Mouse (Mus musculus): Measurements from ENCODE around the gene Zbtb16. TPM values are rescaled to one million over a fixed set of nuclear protein-coding genes. Genes with fewer than 3 reads are reported as not detected.

Gene Zbtb16
- polyA plus RNA-seq, 1 experiment from 2014 or later, result 5.3 TPM

GRCm38 (mm10) chr9:48648285-48649097, 187.5 kb downstream of the Zbtb16 start:
- Histone ChIP-seq H3K36me3 (replicated peaks; ENCODE audit: control insufficient read depth, insufficient read depth) (no peaks in the 10 kb centered on the region), H3K4me3 (replicated peaks; ENCODE audit: low read length) (no peak overlapping the region), H3K9ac (no peak overlapping the region), H3K27ac (no peak overlapping the region), H3K9me3 (ENCODE audit: control insufficient read depth, low read length) (peaks cover 5% of the 10 kb centered on the region; the same call in 1 of the 2 replicates), H3K4me2 (replicated peaks) (no peak overlapping the region), H3K27me3 (ENCODE audit: control insufficient read depth, insufficient read depth, low read length) (no peaks in the 10 kb centered on the region), H3K4me1 (replicated peaks; ENCODE audit: control insufficient read depth, insufficient read depth, low read length) (peaks cover 23% of the 10 kb centered on the region)
- no peak for DNase-seq (ENCODE audit: low spot score)
- peak; percentile 25; the same call in 1 of the 2 replicates for ATAC-seq (ENCODE audit: low FRiP score)
- 22% methylated on average over 12 of the region's 12 CpGs for WGBS

GRCm38 (mm10) chr9:48647648-48648284, 188.3 kb downstream of the Zbtb16 start:
- Histone ChIP-seq H3K9me3 (ENCODE audit: control insufficient read depth, low read length) (peaks cover 5% of the 10 kb centered on the region; the same call in 1 of the 2 replicates), H3K36me3 (replicated peaks; ENCODE audit: control insufficient read depth, insufficient read depth) (no peaks in the 10 kb centered on the region), H3K4me2 (replicated peaks) (no peak overlapping the region), H3K27me3 (ENCODE audit: control insufficient read depth, insufficient read depth, low read length) (no peaks in the 10 kb centered on the region), H3K4me1 (replicated peaks; ENCODE audit: control insufficient read depth, insufficient read depth, low read length) (peaks cover 23% of the 10 kb centered on the region), H3K4me3 (replicated peaks; ENCODE audit: low read length) (no peak overlapping the region), H3K9ac (no peak overlapping the region), H3K27ac (no peak overlapping the region)
- no peak for ATAC-seq (ENCODE audit: low FRiP score)
- DNase-seq (ENCODE audit: low spot score), result no peak
- 19% methylated on average over 10 of the region's 10 CpGs for WGBS

DNA sequence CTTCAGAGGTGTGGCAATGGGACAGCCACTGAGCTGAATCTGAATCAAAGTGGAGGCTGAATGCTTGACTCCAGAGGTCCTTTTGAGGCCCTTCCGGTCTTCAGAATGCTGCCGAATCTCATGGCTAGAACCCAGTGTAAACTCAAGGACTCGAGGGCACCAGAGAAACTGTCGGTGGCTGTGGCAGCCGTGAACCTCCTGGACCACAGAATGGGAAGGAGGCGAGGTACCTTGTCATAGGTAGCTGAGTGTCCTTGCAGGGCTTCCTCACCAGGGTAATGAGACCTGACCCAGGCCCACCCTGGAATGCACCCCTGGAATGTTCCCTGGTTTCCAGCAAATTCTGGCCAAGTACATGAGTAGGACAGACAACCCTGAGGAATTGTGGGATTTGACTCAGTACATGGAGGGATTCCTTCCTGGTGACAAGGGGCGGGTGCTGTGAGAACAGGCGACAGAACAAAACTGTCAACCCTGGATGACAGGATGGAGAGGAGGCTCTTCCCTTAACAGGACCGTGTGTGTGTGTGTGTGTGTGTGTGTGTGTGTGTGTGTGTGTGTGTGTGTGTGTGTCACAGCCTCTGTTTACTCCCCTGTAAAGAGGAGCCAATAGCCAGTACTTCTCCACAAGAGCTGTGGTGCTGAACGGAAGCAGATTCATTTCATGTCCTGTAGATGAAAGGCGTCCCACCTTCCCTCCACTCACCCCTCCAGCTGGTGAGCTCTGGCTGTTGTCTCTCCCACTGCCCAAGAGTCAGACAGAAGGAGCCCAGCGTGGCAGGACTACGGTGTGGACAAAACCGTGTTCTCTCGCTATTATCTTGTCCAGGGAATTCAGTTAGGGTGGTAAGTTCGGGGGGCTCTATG, 189.0 kb downstream of the Zbtb16 start:
- Histone ChIP-seq H3K4me2 (replicated peaks) (no peak overlapping the region), H3K9ac (no peak overlapping the region), H3K4me3 (replicated peaks; ENCODE audit: low read length) (no peak overlapping the region), H3K27ac (no peak overlapping the region), H3K4me1 (replicated peaks; ENCODE audit: control insufficient read depth, insufficient read depth, low read length) (peaks cover 23% of the 10 kb centered on the region), H3K36me3 (replicated peaks; ENCODE audit: control insufficient read depth, insufficient read depth) (no peaks in the 10 kb centered on the region), H3K27me3 (ENCODE audit: control insufficient read depth, insufficient read depth, low read length) (no peaks in the 10 kb centered on the region), H3K9me3 (ENCODE audit: control insufficient read depth, low read length) (peaks cover 5% of the 10 kb centered on the region; the same call in 1 of the 2 replicates)
- ATAC-seq (ENCODE audit: low FRiP score) (no peak), DNase-seq (ENCODE audit: low spot score) (no peak)
- WGBS, result 47% methylated on average over 16 of the region's 16 CpGs

DNA sequence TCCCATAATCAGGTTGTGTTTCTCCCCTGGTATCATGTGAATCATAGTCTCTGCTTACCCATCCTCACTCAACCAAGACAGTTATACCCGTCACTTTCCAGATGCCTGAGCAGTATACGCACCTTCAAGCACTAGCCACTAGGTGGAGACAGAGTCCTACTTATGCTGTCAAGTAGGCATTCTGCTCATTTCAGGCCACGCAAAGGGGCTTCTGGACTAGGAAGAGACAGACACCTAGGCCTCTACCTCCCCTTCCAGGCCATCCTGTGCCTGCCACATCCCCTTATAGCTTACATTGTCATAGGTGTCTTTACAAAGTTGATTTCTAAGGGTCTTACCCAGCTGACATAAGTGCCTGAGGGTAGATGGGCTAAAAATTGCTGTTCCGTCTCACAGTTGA, 189.8 kb downstream of the Zbtb16 start:
- no peak overlapping the region for H3K9ac ChIP-seq
- DNase-seq (ENCODE audit: low spot score) (peak; percentile 94), ATAC-seq (ENCODE audit: low FRiP score) (no peak)
- no peaks in the 10 kb centered on the region for H3K36me3 ChIP-seq (replicated peaks; ENCODE audit: control insufficient read depth, insufficient read depth)
- H3K4me1 ChIP-seq (replicated peaks; ENCODE audit: control insufficient read depth, insufficient read depth, low read length), result peaks cover 23% of the 10 kb centered on the region
- WGBS, result 22% methylated on average over 4 of the region's 4 CpGs
- H3K27ac ChIP-seq, result no peak overlapping the region
- H3K4me2 ChIP-seq (replicated peaks), result no peak overlapping the region
- no peaks in the 10 kb centered on the region for H3K27me3 ChIP-seq (ENCODE audit: control insufficient read depth, insufficient read depth, low read length)
- H3K9me3 ChIP-seq (ENCODE audit: control insufficient read depth, low read length), result peaks cover 5% of the 10 kb centered on the region; the same call in 1 of the 2 replicates
- H3K4me3 ChIP-seq (replicated peaks; ENCODE audit: low read length), result no peak overlapping the region

GRCm38 (mm10) chr9:48645648-48646126, 190.3 kb downstream of the Zbtb16 start:
- no peaks in the 10 kb centered on the region for H3K27me3 ChIP-seq (ENCODE audit: control insufficient read depth, insufficient read depth, low read length)
- peaks cover 5% of the 10 kb centered on the region; the same call in 1 of the 2 replicates for H3K9me3 ChIP-seq (ENCODE audit: control insufficient read depth, low read length)
- no peak overlapping the region for H3K27ac ChIP-seq
- H3K4me3 ChIP-seq (replicated peaks; ENCODE audit: low read length), result no peak overlapping the region
- no peak for ATAC-seq (ENCODE audit: low FRiP score)
- H3K36me3 ChIP-seq (replicated peaks; ENCODE audit: control insufficient read depth, insufficient read depth), result no peaks in the 10 kb centered on the region
- peaks cover 23% of the 10 kb centered on the region for H3K4me1 ChIP-seq (replicated peaks; ENCODE audit: control insufficient read depth, insufficient read depth, low read length)
- no peak overlapping the region for H3K4me2 ChIP-seq (replicated peaks)
- WGBS, result 65% methylated on average over 4 of the region's 4 CpGs
- no peak for DNase-seq (ENCODE audit: low spot score)
- H3K9ac ChIP-seq, result no peak overlapping the region

GRCm38 (mm10) chr9:48644926-48645647, 190.9 kb downstream of the Zbtb16 start:
- Histone ChIP-seq H3K4me2 (replicated peaks) (no peak overlapping the region), H3K36me3 (replicated peaks; ENCODE audit: control insufficient read depth, insufficient read depth) (no peaks in the 10 kb centered on the region), H3K27ac (no peak overlapping the region), H3K9ac (no peak overlapping the region), H3K27me3 (ENCODE audit: control insufficient read depth, insufficient read depth, low read length) (no peaks in the 10 kb centered on the region), H3K9me3 (ENCODE audit: control insufficient read depth, low read length) (peaks cover 5% of the 10 kb centered on the region; the same call in 1 of the 2 replicates), H3K4me1 (replicated peaks; ENCODE audit: control insufficient read depth, insufficient read depth, low read length) (peaks cover 23% of the 10 kb centered on the region), H3K4me3 (replicated peaks; ENCODE audit: low read length) (no peak overlapping the region)
- WGBS, result 49% methylated on average over 13 of the region's 13 CpGs
- ATAC-seq (ENCODE audit: low FRiP score) (no peak), DNase-seq (ENCODE audit: low spot score) (peak; percentile 73)

DNA sequence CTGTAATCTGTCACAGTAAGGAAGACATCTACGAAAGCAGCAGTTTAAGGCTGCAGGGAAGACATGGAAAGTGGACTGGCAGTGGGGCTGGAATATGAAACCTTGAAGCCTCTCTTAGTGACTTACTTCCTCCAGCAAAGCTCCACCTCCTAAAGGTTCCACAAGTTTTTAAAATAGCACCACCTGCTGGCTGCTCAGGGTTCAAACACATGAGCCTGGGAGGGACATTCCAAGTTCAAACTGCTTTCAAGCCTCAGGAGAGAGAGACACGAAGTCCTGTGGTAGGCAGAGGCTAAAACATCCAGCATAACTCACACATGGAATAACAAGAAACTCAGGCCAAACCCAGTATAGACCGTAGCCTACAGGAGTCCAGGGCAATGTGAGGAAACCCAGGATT, 191.6 kb downstream of the Zbtb16 start:
- 86% methylated on average over 3 of the region's 3 CpGs for WGBS
- Histone ChIP-seq H3K27ac (no peak overlapping the region), H3K9ac (no peak overlapping the region), H3K4me2 (replicated peaks) (no peak overlapping the region), H3K36me3 (replicated peaks; ENCODE audit: control insufficient read depth, insufficient read depth) (no peaks in the 10 kb centered on the region), H3K27me3 (ENCODE audit: control insufficient read depth, insufficient read depth, low read length) (no peaks in the 10 kb centered on the region), H3K9me3 (ENCODE audit: control insufficient read depth, low read length) (peaks cover 5% of the 10 kb centered on the region; the same call in 1 of the 2 replicates), H3K4me3 (replicated peaks; ENCODE audit: low read length) (no peak overlapping the region), H3K4me1 (replicated peaks; ENCODE audit: control insufficient read depth, insufficient read depth, low read length) (peaks cover 20% of the 10 kb centered on the region)
- no peak for DNase-seq (ENCODE audit: low spot score)
- ATAC-seq (ENCODE audit: low FRiP score), result no peak

- Histone ChIP-seq H3K4me3 (replicated peaks; ENCODE audit: low read length) (no peak overlapping the region), H3K4me2 (replicated peaks) (no peak overlapping the region), H3K27me3 (ENCODE audit: control insufficient read depth, insufficient read depth, low read length) (peaks cover 4% of the 10 kb centered on the region; the same call in 1 of the 2 replicates), H3K9me3 (ENCODE audit: control insufficient read depth, low read length) (peaks cover 5% of the 10 kb centered on the region; the same call in 1 of the 2 replicates), H3K36me3 (replicated peaks; ENCODE audit: control insufficient read depth, insufficient read depth) (no peaks in the 10 kb centered on the region), H3K9ac (no peak overlapping the region), H3K4me1 (replicated peaks; ENCODE audit: control insufficient read depth, insufficient read depth, low read length) (no peaks in the 10 kb centered on the region), H3K27ac (no peak overlapping the region)
- DNase-seq (ENCODE audit: low spot score), result no peak
- ATAC-seq (ENCODE audit: low FRiP score), result no peak
- 91% methylated on average over 8 of the region's 8 CpGs for WGBS
These were observed 194.4 kb downstream of the Zbtb16 start for GRCm38 (mm10) chr9:48641636-48642035.
